12 mouse cellular contexts compared by ENCODE assay signal in genomic region chr5:86649185-86649584, GRCm38 (mm10). TPM values are rescaled to one million over a fixed set of nuclear protein-coding genes. Genes with fewer than 3 reads are reported as not detected.
DNase-seq lines count a peak whose midpoint lies in the region; ATAC-seq and TF ChIP-seq lines count a peak whose summit lies in the region.
"Not testable (repeated sequence)": the region's sequence is repeated elsewhere in the genome, so short reads cannot be mapped to it uniquely, and the experiment has no call there.
"Had no signal": no experiment of that assay in that cellular context is flagged by ENCODE, and none has a peak within 500 bp of the region (broad histone marks: within the 10 kb centered on the region; RNA-seq: fewer than 3 reads in every experiment).

No protein-coding gene starts in this region.

- peak; percentile 66 for TF ChIP-seq CTCF in intestine, postnatal 0 days (IDR thresholded peaks at IDR 0.05; ENCODE audit: low read depth)

- DNase-seq in 416B (ENCODE audit: low read depth), result peak; percentile 54
- DNase-seq in R1 (ENCODE audit: low read depth, low spot score), result peak; percentile 46
- DNase-seq in cerebellum, adult 9-10 months, result peak; percentile 18
- peak; percentile 73 for DNase-seq in forebrain, embryonic 14.5 days (ENCODE audit: low spot score)
- DNase-seq in left cerebral cortex, adult 11 months (ENCODE audit: low spot score), result peak; percentile 14
- peak; percentile 5 for DNase-seq in lung, postnatal 10 days
- DNase-seq in right cerebral cortex, adult 18-20 months, result peak; percentile 11

- not testable (repeated sequence) for H3K27me3 ChIP-seq in forebrain, embryonic 14.5 days (replicated peaks; ENCODE audit: control insufficient read depth, insufficient read depth, low read length); intestine, postnatal 0 days (replicated peaks; ENCODE audit: control insufficient read depth, insufficient read depth, low read length)

- H3K4me3 ChIP-seq in forebrain, embryonic 14.5 days (ENCODE audit: low read depth, low read length); intestine, postnatal 0 days (ENCODE audit: low read depth, low read length): not testable (repeated sequence)

- H3K4me1 ChIP-seq in forebrain, embryonic 14.5 days (ENCODE audit: control insufficient read depth, insufficient read depth, low read length); intestine, postnatal 0 days (replicated peaks; ENCODE audit: control insufficient read depth, insufficient read depth, low read length): not testable (repeated sequence)

- not testable (repeated sequence) for H3K9me3 ChIP-seq in forebrain, embryonic 14.5 days (replicated peaks; ENCODE audit: control insufficient read depth, low read length); intestine, postnatal 0 days (ENCODE audit: control insufficient read depth)

- H3K4me2 ChIP-seq in forebrain, embryonic 14.5 days (ENCODE audit: low read length); intestine, postnatal 0 days (replicated peaks; ENCODE audit: low read depth): not testable (repeated sequence)

- 32% methylated on average over 4 of the region's 4 CpGs for WGBS in forebrain, embryonic 14.5 days
- 28% methylated on average over 4 of the region's 4 CpGs for WGBS in intestine, postnatal 0 days

- H3K9ac ChIP-seq in forebrain, embryonic 14.5 days (ENCODE audit: low read length); intestine, postnatal 0 days (ENCODE audit: low read depth, low read length): not testable (repeated sequence)

- not testable (repeated sequence) for H3K36me3 ChIP-seq in forebrain, embryonic 14.5 days (ENCODE audit: control insufficient read depth, insufficient read depth, low read length); intestine, postnatal 0 days (ENCODE audit: control insufficient read depth, insufficient read depth)

- H3K27ac ChIP-seq in forebrain, embryonic 14.5 days (ENCODE audit: low read depth, low read length); intestine, postnatal 0 days (ENCODE audit: low read depth, low read length): not testable (repeated sequence)

- ATAC-seq in forebrain, embryonic 14.5 days; intestine, postnatal 0 days: not testable (repeated sequence)

RNA-seq across cellular contexts. Expression of gene Tmprss11f, which starts 17.0 kb away (rescaled TPM):
- not detected in 2 replicates for polyA plus RNA-seq in forebrain, embryonic 14.5 days (2014; fragmentation: Nextera tagmentation; extraction: Ambion mirVana)
- not detected in 2 replicates for polyA plus RNA-seq in intestine, postnatal 0 days (2015; fragmentation: Nextera tagmentation; extraction: Ambion mirVana)
- polyA plus RNA-seq: forebrain, embryonic 11.5 days; heart, embryonic 16.5 days; intestine, embryonic 16.5 days; lung, embryonic 15.5 days had no signal

RNA-seq across cellular contexts. Expression of gene Tmprss11b, which starts 27.0 kb away (rescaled TPM):
- not detected in 2 replicates for polyA plus RNA-seq in forebrain, embryonic 14.5 days (2014; fragmentation: Nextera tagmentation; extraction: Ambion mirVana)
- polyA plus RNA-seq in intestine, postnatal 0 days (2015; fragmentation: Nextera tagmentation; extraction: Ambion mirVana), result not detected in 2 replicates
- polyA plus RNA-seq: forebrain, embryonic 11.5 days; intestine, embryonic 16.5 days had no signal

Comparison
In these comparisons a context has a peak if more than half of its experiments do, and no peak if none do; other contexts are left out.
1. DNase-seq: peak in every context shown above with its lines; median percentile 73 in forebrain, embryonic 14.5 days; 54 in 416B; 46 in R1; 18 in cerebellum, adult 9-10 months; 14 in left cerebral cortex, adult 11 months; 11 in right cerebral cortex, adult 18-20 months; 5 in lung, postnatal 10 days.